Mouse (Mus musculus) lung, adult 2 months (tissue): ENCODE measurements around the gene Uqcrh.

Experiments used
- CTCF ChIP-seq: fragments of 200-500 bp; IDR thresholded peaks from 2 replicates; pipeline ENCODE4 v1.5.1; 2011; ENCODE audit warnings: mild to moderate bottlenecking, low read length, control low read depth; ENCODE audit not compliant: insufficient read depth
- POLR2A ChIP-seq: fragments of 200-500 bp; IDR thresholded peaks from 2 replicates; pipeline ENCODE4 v1.6.1; 2011; ENCODE audit warnings: low read depth, mild to moderate bottlenecking, control low read depth, low read length, borderline replicate concordance; ENCODE audit errors: extremely low read depth

GRCm38 (mm10) chr4:116033374-116033773 is 41.5 kb downstream of the Uqcrh start:
- TF ChIP-seq POLR2A (no peak), CTCF (no peak)
